Mouse (Mus musculus) liver, embryonic 16.5 days (tissue): Measurements from ENCODE around the gene Tsc22d4. TPM values are rescaled to one million over a fixed set of nuclear protein-coding genes. Genes with fewer than 3 reads are reported as not detected.
"Not testable (repeated sequence)": the region's sequence is repeated elsewhere in the genome, so short reads cannot be mapped to it uniquely, and the experiment has no call there.

ENCODE experiments used
- ATAC-seq: fragments of 200-750 bp; cut with Nextera tagmentation; 2 replicates; pipeline ENCODE4 v1.8.0; 2017; ENCODE audit warnings: low read depth, mild to moderate bottlenecking, moderate number of reproducible peaks, moderate library complexity
- H3K27ac ChIP-seq: fragments of 300-500 bp; sonication (generic); 2 replicates; pipeline ENCODE4 v1.5.1; 2014; ENCODE audit warnings: mild to moderate bottlenecking, low read length
- H3K27me3 ChIP-seq: fragments of 300-500 bp; sonication (generic); 2 replicates; pipeline ENCODE4 v1.6.1; 2014; ENCODE audit warnings: low read depth, low read length, mixed read lengths; ENCODE audit not compliant: control insufficient read depth, insufficient read depth
- H3K36me3 ChIP-seq: fragments of 300-500 bp; sonication (generic); 2 replicates; pipeline ENCODE4 v1.6.1; 2014; ENCODE audit warnings: mild to moderate bottlenecking; ENCODE audit not compliant: control insufficient read depth, insufficient read depth
- H3K4me1 ChIP-seq: fragments of 300-500 bp; sonication (generic); 2 replicates; pipeline ENCODE4 v1.6.1; 2014; ENCODE audit warnings: low read depth, low read length, mixed read lengths; ENCODE audit not compliant: control insufficient read depth
- H3K4me2 ChIP-seq: fragments of 300-500 bp; sonication (generic); 2 replicates; pipeline ENCODE4 v1.6.1; 2014; ENCODE audit warnings: low read depth, low read length, mixed read lengths
- H3K4me3 ChIP-seq: fragments of 300-500 bp; sonication (generic); 2 replicates; pipeline ENCODE4 v1.5.1; 2014; ENCODE audit warnings: low read depth, mild to moderate bottlenecking, low read length
- H3K9ac ChIP-seq: fragments of 300-500 bp; sonication (generic); 2 replicates; pipeline ENCODE4 v1.6.1; 2014; ENCODE audit warnings: low read depth, low read length
- H3K9me3 ChIP-seq: fragments of 300-500 bp; sonication (generic); replicated peaks from 2 replicates; pipeline ENCODE4 v1.6.1; 2016; ENCODE audit warnings: low read length; ENCODE audit not compliant: control insufficient read depth
- WGBS: fragments of 180-500 bp; shearing (Covaris S2); extraction: QIAGEN DNeasy Blood & Tissue Kit; methylation state at CpG from one replicate; pipeline ENCODE4 v1.1.7; 2014; ENCODE audit not compliant: insufficient replicate concordance; 5-methylcytosine and 5-hydroxymethylcytosine counted together
- polyA plus RNA-seq: library from polyadenylated mRNA; unstranded; fragments of >200 nt; fragmentation: Nextera tagmentation; extraction: Ambion mirVana; gene quantifications from 2 replicates; pipeline ENCODE4 v1.2.1, GENCODE M21; 2015

Tsc22d4 gene
- polyA plus RNA-seq, 1 experiment from 2014 or later = 64.4 TPM

DNA sequence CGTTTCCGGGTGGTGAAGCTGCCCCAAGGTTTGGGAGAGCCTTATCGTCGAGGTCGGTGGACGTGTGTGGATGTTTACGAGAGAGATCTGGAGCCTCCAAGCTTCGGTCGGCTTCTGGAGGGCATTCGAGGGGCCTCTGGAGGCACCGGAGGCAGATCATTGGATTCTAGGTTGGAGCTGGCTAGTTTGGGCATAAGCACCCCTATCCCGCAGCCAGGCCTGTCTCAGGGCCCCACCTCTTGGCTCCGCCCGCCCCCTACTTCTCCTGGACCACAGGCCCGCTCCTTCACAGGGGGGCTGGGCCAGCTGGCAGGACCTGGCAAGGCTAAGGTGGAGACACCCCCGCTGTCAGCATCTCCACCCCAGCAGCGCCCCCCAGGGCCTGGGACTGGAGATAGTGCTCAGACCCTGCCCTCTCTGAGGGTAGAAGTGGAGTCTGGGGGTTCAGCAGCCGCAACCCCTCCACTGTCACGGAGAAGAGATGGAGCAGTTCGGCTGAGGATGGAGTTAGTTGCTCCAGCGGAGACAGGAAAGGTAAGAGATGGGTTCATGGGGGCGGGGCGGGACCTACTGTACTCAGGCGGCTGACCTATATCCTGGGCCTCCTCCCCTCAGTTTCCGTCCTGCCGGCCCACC is 1.9 kb downstream of the Tsc22d4 start:
- peaks cover 14% of the 10 kb centered on the region for H3K36me3 ChIP-seq
- peak; percentile 41 for ATAC-seq
- H3K4me2 ChIP-seq = peak overlapping the region; percentile 97
- no peaks in the 10 kb centered on the region for H3K9me3 ChIP-seq
- H3K4me3 ChIP-seq = peak overlapping the region; percentile 88
- H3K4me1 ChIP-seq = peaks cover 36% of the 10 kb centered on the region
- H3K27me3 ChIP-seq = no peaks in the 10 kb centered on the region
- 2% methylated on average over 26 of the region's 26 CpGs for WGBS
- peak overlapping the region; percentile 99 for H3K27ac ChIP-seq
- H3K9ac ChIP-seq = peak overlapping the region; percentile 98

DNA sequence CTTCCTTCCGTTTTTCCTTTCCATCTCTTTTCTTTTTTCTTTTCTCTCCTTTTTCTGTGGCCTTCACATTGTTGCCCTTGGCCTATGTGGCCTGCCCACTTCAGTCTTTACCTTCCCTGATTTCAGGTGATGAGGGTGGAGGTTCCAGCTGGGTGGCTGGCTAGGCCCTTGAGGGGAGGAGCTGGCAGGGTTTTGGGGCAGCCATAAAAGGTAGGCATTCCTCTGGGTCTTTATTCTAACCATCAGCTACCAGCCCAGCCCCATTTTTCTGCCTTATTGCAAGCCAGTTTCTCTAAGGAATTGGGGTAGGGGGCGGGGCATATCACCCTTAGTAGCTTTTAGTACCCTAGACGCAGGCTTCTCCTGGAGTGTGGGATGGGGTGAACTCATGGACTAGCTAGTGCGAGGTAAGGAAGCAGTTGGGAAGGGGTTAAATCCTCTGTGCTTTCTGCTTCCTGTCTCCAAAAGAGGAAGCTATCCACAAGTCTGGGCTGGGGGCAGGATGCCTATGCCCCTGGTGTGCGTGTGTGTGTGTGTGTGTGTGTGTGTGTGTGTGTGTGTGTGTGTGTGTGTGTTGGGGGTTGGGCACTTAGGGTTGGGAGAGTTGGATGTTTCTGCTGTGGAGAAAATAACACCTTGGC is 2.7 kb downstream of the Tsc22d4 start:
- 22% methylated on average over 5 of the region's 5 CpGs for WGBS
- H3K27ac ChIP-seq = peak overlapping the region; percentile 99

DNA sequence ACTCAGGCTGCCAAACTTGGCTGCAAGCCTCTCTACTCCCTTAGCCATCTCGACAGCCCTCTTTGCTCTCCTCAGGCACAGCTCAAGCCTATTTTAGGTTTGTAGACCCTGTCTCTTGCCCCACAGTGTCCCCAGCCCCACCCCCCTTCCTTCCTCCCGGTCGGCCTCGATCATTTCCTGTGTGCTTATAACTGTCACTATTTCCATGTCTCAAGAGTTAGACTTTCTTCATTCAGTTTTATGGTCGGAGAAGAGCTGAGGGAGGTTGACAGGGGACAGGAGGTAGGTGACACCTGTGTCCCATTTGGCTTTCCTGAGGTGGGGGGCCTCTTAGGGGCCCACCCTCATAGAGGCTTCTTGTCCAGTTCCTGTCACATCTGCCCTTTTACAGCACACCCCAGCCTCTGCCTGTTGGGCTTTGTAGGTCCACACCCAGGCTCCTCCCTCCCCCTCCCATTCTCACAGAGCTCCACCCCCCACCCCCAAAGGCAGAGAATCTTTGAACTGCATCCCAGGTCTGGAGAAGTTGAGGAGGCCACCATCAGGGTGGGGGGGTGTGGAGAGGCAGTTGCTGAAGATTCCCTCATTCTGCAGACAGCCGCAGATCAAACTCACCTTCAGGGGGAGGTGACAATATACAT is 3.8 kb downstream of the Tsc22d4 start:
- WGBS = 19% methylated on average over 6 of the region's 6 CpGs
- Histone ChIP-seq H3K27ac (peak overlapping the region; percentile 99), H3K9me3 (no peaks in the 10 kb centered on the region), H3K36me3 (peaks cover 20% of the 10 kb centered on the region), H3K27me3 (no peaks in the 10 kb centered on the region), H3K4me3 (peak overlapping the region; percentile 88), H3K9ac (peak overlapping the region; percentile 43; the same call in 1 of the 2 replicates), H3K4me1 (peaks cover 36% of the 10 kb centered on the region), H3K4me2 (peak overlapping the region; percentile 97)
- no peak for ATAC-seq

More for the DNA sequence above, 2.7 kb downstream of the Tsc22d4 start:
- H3K4me3 ChIP-seq = peak overlapping the region; percentile 88
- H3K9ac ChIP-seq = peak overlapping the region; percentile 98
- H3K27me3 ChIP-seq = no peaks in the 10 kb centered on the region
- H3K36me3 ChIP-seq = peaks cover 18% of the 10 kb centered on the region
- no peak for ATAC-seq
- peak overlapping the region; percentile 97 for H3K4me2 ChIP-seq
- H3K9me3 ChIP-seq = no peaks in the 10 kb centered on the region
- H3K4me1 ChIP-seq = peaks cover 36% of the 10 kb centered on the region

DNA sequence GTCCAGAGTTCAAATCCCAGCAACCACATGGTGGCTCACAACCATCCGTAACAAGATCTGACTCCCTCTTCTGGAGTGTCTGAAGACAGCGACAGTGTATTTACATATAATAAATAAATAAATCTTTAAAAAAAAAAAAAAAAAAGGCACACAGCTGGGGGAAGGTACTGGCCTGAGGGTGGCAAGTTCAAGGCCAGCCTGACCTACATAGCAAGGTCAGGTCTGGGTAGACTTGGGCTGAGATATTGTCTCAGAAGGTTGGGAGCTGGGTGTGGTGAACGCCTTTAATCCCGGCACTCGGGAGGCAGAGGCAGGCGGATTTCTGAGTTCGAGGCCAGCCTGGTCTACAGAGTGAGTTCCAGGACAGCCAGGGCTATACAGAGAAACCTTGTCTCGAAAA is 4.7 kb downstream of the Tsc22d4 start:
- Histone ChIP-seq H3K36me3 (peaks cover 22% of the 10 kb centered on the region), H3K4me1 (peaks cover 29% of the 10 kb centered on the region)
- H3K9me3 ChIP-seq, H3K9ac ChIP-seq, H3K27me3 ChIP-seq, H3K27ac ChIP-seq, ATAC-seq, H3K4me3 ChIP-seq, H3K4me2 ChIP-seq: not testable (repeated sequence)
- 88% methylated on average over 6 of the region's 8 CpGs for WGBS

DNA sequence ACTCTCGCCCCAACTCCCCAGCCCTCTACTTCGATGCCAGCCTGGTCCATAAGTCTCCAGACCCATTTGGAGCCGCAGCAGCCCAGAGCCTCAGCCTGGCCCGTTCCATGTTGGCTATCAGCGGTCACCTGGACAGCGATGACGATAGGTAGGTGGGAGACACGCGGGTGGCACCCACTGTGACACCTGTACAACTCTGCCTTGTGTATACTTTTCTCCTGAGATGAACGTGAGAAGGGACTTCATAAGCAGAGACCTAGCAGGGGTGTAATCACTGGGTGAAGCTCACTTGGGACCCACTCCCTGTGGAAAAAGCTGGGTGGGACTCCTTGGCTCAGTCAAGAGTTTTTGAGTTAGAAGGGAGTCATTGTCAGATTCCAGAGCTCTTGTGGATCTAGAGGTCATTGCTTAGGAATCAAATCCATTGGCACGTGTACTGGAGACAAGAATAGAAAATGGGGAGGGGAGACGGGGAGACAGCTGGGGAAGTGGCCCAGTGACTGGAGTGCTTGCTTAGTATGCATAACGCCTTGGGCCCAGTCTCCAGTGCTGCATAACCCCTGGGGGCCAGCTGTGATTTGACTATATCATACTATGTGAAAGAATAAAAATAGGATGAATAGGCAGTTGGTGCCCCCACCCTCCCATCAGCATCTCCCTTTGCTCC is 5.8 kb downstream of the Tsc22d4 start:
- H3K4me3 ChIP-seq = no peak overlapping the region
- H3K27me3 ChIP-seq = no peaks in the 10 kb centered on the region
- WGBS = 89% methylated on average over 13 of the region's 13 CpGs
- no peak overlapping the region for H3K27ac ChIP-seq
- no peak overlapping the region for H3K4me2 ChIP-seq
- no peaks in the 10 kb centered on the region for H3K9me3 ChIP-seq
- H3K36me3 ChIP-seq = peaks cover 27% of the 10 kb centered on the region
- no peak overlapping the region for H3K9ac ChIP-seq
- peaks cover 25% of the 10 kb centered on the region for H3K4me1 ChIP-seq
- no peak for ATAC-seq

DNA sequence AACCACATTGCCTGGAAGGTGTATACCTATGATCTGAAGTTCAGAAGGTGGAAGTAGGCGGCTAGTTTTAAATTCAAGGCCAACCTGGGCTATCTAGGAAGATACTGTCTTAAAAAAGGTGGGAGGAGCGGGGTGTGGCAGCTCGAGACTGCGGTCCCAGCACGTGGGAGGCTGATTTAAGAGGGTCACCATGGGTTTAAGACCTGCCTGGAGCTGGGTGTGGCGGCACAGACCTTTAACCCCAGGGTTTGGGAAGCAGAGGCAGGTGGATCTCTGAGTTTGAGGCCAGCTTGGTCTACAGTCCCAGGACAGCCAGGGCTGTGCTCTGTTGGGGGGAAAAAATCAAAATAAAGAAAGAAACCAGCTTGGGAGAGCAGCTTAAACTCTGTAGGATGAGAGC is 6.5 kb downstream of the Tsc22d4 start:
- H3K27ac ChIP-seq = no peak overlapping the region
- peaks cover 28% of the 10 kb centered on the region for H3K36me3 ChIP-seq
- peaks cover 25% of the 10 kb centered on the region for H3K4me1 ChIP-seq
- no peaks in the 10 kb centered on the region for H3K9me3 ChIP-seq
- WGBS = 74% methylated on average over 6 of the region's 6 CpGs
- H3K4me2 ChIP-seq = no peak overlapping the region
- no peak overlapping the region for H3K4me3 ChIP-seq
- H3K27me3 ChIP-seq = no peaks in the 10 kb centered on the region
- H3K9ac ChIP-seq = no peak overlapping the region
- no peak for ATAC-seq

DNA sequence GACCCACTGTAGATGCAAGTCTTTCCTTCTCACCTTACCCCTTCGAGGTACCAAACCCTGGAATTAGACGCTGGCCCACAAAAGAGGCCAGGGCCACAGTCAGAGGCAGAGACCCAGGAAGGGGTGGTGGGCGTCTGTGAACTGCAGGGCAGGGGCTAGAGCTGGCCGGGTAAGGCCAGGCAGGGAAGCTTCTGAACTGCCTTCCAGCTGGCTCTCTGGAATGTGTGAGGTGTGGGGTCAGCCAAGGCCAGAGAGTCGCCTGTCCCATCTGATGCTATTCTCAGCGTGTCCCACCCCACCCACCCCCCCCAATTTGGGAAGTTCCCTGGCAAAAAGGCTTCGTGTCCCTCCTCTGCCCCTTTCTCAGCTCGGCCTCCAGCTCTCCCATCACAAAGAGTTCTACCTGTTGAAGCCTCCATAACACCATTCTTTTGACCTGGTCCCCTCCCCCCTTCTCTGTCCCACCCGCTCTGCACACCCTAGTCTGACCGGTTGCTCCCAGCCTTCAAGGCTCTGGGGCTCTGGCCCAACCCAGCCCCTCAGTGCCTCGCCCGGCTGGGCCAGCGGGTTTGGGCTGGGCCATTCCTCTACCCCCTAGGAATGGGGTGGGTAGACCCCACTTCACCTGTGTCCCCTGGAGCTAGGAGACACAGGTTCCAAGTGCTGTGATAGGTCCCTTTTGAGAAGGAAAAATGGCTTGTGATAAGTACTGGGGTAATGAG is 7.7 kb downstream of the Tsc22d4 start:
- no peak overlapping the region for H3K4me3 ChIP-seq
- H3K36me3 ChIP-seq = peaks cover 36% of the 10 kb centered on the region
- 86% methylated on average over 13 of the region's 13 CpGs for WGBS
- no peak overlapping the region for H3K27ac ChIP-seq
- H3K4me1 ChIP-seq = peaks cover 15% of the 10 kb centered on the region
- no peak for ATAC-seq
- H3K9me3 ChIP-seq = no peaks in the 10 kb centered on the region
- H3K9ac ChIP-seq = no peak overlapping the region
- no peaks in the 10 kb centered on the region for H3K27me3 ChIP-seq
- H3K4me2 ChIP-seq = no peak overlapping the region

DNA sequence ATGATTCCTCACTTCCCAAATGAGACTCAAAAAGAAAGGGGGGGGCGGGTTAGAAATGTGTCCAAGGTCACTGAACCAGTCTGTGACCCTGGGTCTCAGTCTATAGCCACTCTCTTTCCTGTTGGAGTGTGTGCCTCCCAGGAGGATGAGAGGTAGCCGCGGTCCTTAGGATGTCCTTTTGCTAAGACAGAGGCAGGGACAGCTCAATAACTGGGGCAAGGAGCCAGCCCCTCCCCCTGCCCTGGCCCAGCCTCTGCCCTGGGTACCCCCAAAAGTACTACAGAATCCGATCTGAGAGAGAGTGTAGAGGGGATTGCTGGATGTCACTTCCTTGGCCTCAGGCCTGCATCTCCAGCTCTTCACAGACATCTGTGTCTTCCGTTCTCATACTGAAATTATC is 9.9 kb downstream of the Tsc22d4 start:
- Histone ChIP-seq H3K9me3 (no peaks in the 10 kb centered on the region), H3K9ac (no peak overlapping the region), H3K36me3 (peaks cover 45% of the 10 kb centered on the region), H3K27me3 (no peaks in the 10 kb centered on the region), H3K4me1 (no peaks in the 10 kb centered on the region; the same call in 1 of the 2 replicates), H3K27ac (no peak overlapping the region), H3K4me3 (no peak overlapping the region), H3K4me2 (no peak overlapping the region)
- ATAC-seq = no peak
- 85% methylated on average over 5 of the region's 5 CpGs for whole genome bisulfite sequencing
